Mouse (Mus musculus): ENCODE results near the gene Gm43552. TPM values are rescaled to one million over a fixed set of nuclear protein-coding genes. Genes with fewer than 3 reads are reported as not detected.
"Not testable (repeated sequence)": the region's sequence is repeated elsewhere in the genome, so short reads cannot be mapped to it uniquely, and the experiment has no call there.

Gene Gm43552
- total RNA-seq, 2 experiments from 2014 or later = 1.3 to 3.7 TPM

- DNase-seq = peak; percentile 73
Observed at GRCm38 (mm10) chr5:65491767-65492715, 592 bp downstream of the Gm43552 start.

- DNase-seq = no peak
Observed at GRCm38 (mm10) chr5:65489830-65490229, 2.8 kb downstream of the Gm43552 start.

GRCm38 (mm10) chr5:65488725-65489124, 3.9 kb downstream of the Gm43552 start:
- DNase-seq = peak; percentile 23

GRCm38 (mm10) chr5:65487381-65487780, 5.3 kb downstream of the Gm43552 start:
- DNase-seq = no peak

- no peak for DNase-seq
Observed at GRCm38 (mm10) chr5:65486514-65486913, 6.1 kb downstream of the Gm43552 start.

GRCm38 (mm10) chr5:65482996-65483395, 9.6 kb downstream of the Gm43552 start:
- DNase-seq = no peak

- no peak for DNase-seq
Observed at GRCm38 (mm10) chr5:65480511-65480910, 12.1 kb downstream of the Gm43552 start.

GRCm38 (mm10) chr5:65479681-65480445, 12.8 kb downstream of the Gm43552 start:
- DNase-seq = no peak

- no peak for DNase-seq
Observed at GRCm38 (mm10) chr5:65478224-65478623, 14.4 kb downstream of the Gm43552 start.

- not testable (repeated sequence) for DNase-seq
Observed at GRCm38 (mm10) chr5:65476739-65477138, 15.9 kb downstream of the Gm43552 start.

GRCm38 (mm10) chr5:65475806-65476205, 16.8 kb downstream of the Gm43552 start:
- no peak for DNase-seq

- no peak for DNase-seq
Observed at GRCm38 (mm10) chr5:65469766-65470165, 22.9 kb downstream of the Gm43552 start.

GRCm38 (mm10) chr5:65466911-65467310, 25.7 kb downstream of the Gm43552 start:
- DNase-seq = no peak

- no peak for DNase-seq
Observed at GRCm38 (mm10) chr5:65460361-65460760, 32.3 kb downstream of the Gm43552 start.

- DNase-seq = no peak
Observed at GRCm38 (mm10) chr5:65459454-65459853, 33.2 kb downstream of the Gm43552 start.

GRCm38 (mm10) chr5:65457846-65458245, 34.8 kb downstream of the Gm43552 start:
- DNase-seq = no peak

GRCm38 (mm10) chr5:65457086-65457827, 35.4 kb downstream of the Gm43552 start:
- DNase-seq = no peak

GRCm38 (mm10) chr5:65454771-65455170, 37.9 kb downstream of the Gm43552 start:
- no peak for DNase-seq

GRCm38 (mm10) chr5:65448941-65449340, 43.7 kb downstream of the Gm43552 start:
- no peak for DNase-seq

- DNase-seq = no peak
Observed at GRCm38 (mm10) chr5:65447826-65448225, 44.8 kb downstream of the Gm43552 start.

GRCm38 (mm10) chr5:65446756-65447155, 45.9 kb downstream of the Gm43552 start:
- DNase-seq = no peak

GRCm38 (mm10) chr5:65444981-65445380, 47.7 kb downstream of the Gm43552 start:
- DNase-seq = no peak

Measured in gastrocnemius, postnatal 10 days (tissue).